Comparison of ENCODE assay signal across 7 mouse cellular contexts in the genomic region with DNA sequence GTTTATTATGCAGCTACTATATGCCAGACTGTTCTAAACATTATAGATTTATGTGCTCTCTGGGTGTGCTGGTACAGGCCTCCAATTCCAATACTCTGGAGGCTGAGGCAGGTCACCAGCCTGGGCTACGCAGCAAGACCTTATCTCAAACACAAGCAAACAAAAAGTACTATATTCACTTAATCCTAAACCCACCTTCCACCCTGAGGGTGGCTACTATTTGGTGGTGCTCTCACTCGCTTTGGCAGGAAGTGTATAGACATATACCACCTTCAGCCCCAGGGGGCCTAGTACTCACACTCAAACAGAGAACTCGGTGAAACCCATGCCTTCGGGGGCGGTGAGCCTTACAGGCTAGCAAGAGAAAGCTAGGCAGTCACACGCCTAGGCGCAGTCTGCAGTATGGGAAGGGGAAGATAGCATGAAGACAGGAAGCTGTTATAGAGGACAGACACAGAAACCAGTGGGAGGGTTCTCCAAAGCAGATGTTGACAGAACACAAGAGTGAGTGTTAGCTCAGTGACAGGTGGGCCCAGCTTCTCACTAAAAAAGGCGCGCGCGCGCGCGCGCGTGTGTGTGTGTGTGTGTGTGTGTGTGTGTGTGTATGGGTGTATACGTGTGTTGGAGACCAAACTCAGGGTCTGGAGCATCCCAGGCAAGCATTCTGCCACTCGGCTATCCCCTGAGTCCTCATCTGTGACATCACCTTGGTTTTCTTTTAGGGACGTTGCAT. TPM values are rescaled to one million over a fixed set of nuclear protein-coding genes. Genes with fewer than 3 reads are reported as not detected.
DNase-seq lines count a peak whose midpoint lies in the region; ATAC-seq lines count a peak whose summit lies in the region.

A gene (minus strand): TSS at position 346 of the 733 bp plus-strand sequence.

- H3K27ac ChIP-seq in forebrain, embryonic 14.5 days (ENCODE audit: low read depth, low read length) = no peak within 1 kb of the TSS

- H3K9ac ChIP-seq in forebrain, embryonic 14.5 days (ENCODE audit: low read length) = no peak within 1 kb of the TSS

- 87% methylated on average over 19 of the region's 19 CpGs for WGBS in forebrain, embryonic 14.5 days

- H3K36me3 ChIP-seq in forebrain, embryonic 14.5 days (ENCODE audit: control insufficient read depth, insufficient read depth, low read length) = no peaks in the 10 kb centered on the region

- no peak for ATAC-seq in forebrain, embryonic 14.5 days
- ATAC-seq in megakaryocyte-erythroid progenitor cell, adult 5-6 weeks (replicated peaks; ENCODE audit: low FRiP score, low TSS enrichment, poor library complexity, severe bottlenecking) = 0 out of 2 replicates have a peak, but pooled peaks have one; percentile 15

- no peak within 1 kb of the TSS for H3K4me2 ChIP-seq in forebrain, embryonic 14.5 days (ENCODE audit: low read length)

- no peaks in the 10 kb centered on the region for H3K27me3 ChIP-seq in forebrain, embryonic 14.5 days (replicated peaks; ENCODE audit: control insufficient read depth, insufficient read depth, low read length)

- DNase-seq in CD4-positive helper T cell, adult 2 months (ENCODE audit: low read depth, low spot score) = peak; percentile 78
- peak; percentile 57 to 62 for DNase-seq in CD8-positive naive resting alpha-beta T cell, adult 2 months (ENCODE audit: low read depth in 2 of 2, low spot score in 2 of 2)
- no peak for DNase-seq in forebrain, embryonic 14.5 days (ENCODE audit: low spot score)
- no peak for DNase-seq in layer of hippocampus, postnatal 25 days (ENCODE audit: extremely low spot score in 1 of 2, low spot score in 1 of 2)
- DNase-seq in thymus, postnatal 14 days = peak; percentile 88
- DNase-seq in ovary, postnatal 14 days (ENCODE audit: low spot score) = no peak

- no peaks in the 10 kb centered on the region for H3K9me3 ChIP-seq in forebrain, embryonic 14.5 days (replicated peaks; ENCODE audit: control insufficient read depth, low read length)

- H3K4me3 ChIP-seq in forebrain, embryonic 14.5 days (ENCODE audit: low read depth, low read length) = no peak within 1 kb of the TSS

- peaks cover 6% of the 10 kb centered on the region for H3K4me1 ChIP-seq in forebrain, embryonic 14.5 days (ENCODE audit: control insufficient read depth, insufficient read depth, low read length)

RNA-seq across cellular contexts. Expression of the gene that starts here (rescaled TPM):
- 97.2 and 111 TPM in 2 replicates for polyA plus RNA-seq in forebrain, embryonic 14.5 days (2014; fragmentation: Nextera tagmentation; extraction: Ambion mirVana)
- 100 to 1,000 TPM; 129 to 139 TPM for total RNA-seq in layer of hippocampus, postnatal 25 days (2021)
- 31.8 and 35.5 TPM in 2 replicates for total RNA-seq in megakaryocyte-erythroid progenitor cell, adult 5-6 weeks (2014; fragmentation: Nextera tagmentation)
- total RNA-seq in megakaryocyte-erythroid progenitor cell, adult 5-6 weeks (2017) = 40.7 and 41.2 TPM in 2 replicates

Comparison
In these comparisons a context has a peak if more than half of its experiments do, and no peak if none do; other contexts are left out.
1. DNase-seq: peak in CD4-positive helper T cell, adult 2 months (single experiment), CD8-positive naive resting alpha-beta T cell, adult 2 months (2 of 2) and thymus, postnatal 14 days (single experiment); none in forebrain, embryonic 14.5 days (single experiment), layer of hippocampus, postnatal 25 days (0 of 2) and ovary, postnatal 14 days (single experiment).